Mouse (Mus musculus) megakaryocyte progenitor cell, adult 5-6 weeks (primary cell): ENCODE results near the gene Gm3512. TPM values are rescaled to one million over a fixed set of nuclear protein-coding genes. Genes with fewer than 3 reads are reported as not detected.
"Not testable (repeated sequence)": the region's sequence is repeated elsewhere in the genome, so short reads cannot be mapped to it uniquely, and the experiment has no call there.

Source experiments
- ATAC-seq: replicated peaks from 2 replicates; pipeline ENCODE4 v1.8.0; 2016; ENCODE audit warnings: mild to moderate bottlenecking, moderate TSS enrichment, inconsistent platforms; ENCODE audit not compliant: poor library complexity
- total RNA-seq, 2 experiments: library from RNA; stranded (forward) in 1 of 2; stranded (reverse) in 1 of 2; fragments of 157-497, 149-512 nt in 1 of 2; fragments of 200-1000 nt in 1 of 2; gene quantifications; 2 replicates each; pipeline versions ENCODE4 v1.2.3 to v1.2.4; 2015 to 2017

Gene Gm3512
- total RNA-seq (2015) (0.64 TPM in 1 of 2 replicates, not detected in the other), total RNA-seq (2017) (0.81 and 0.83 TPM in 2 replicates)

DNA sequence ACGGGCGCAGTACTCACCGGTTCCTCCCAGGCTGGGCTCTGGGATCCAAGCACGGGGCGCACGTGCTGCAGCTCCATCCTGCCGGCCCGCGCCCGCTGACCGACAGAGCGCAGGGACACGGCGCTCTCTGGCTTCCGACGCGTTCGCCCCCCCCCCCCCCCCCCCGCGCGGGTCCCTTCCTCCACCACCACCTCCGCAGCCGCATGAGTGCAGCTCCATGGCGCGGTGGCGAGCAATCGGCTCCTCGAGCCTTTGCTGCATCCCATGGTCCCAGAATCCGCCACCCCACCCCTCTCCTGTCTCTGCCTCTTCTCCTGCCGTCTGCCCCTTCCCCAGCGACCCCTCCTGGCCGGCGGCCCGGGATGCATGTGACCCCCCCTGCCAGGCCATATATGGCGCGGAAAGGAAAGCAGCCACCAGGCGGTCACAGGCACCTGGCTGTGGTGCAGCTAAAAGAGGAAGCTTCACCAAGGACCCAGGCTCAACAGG is at the start of gene Gm3512:
Gm3512 (minus strand) TSS at position 51 of the 489 bp plus-strand sequence.
- not testable (repeated sequence) for ATAC-seq

DNA sequence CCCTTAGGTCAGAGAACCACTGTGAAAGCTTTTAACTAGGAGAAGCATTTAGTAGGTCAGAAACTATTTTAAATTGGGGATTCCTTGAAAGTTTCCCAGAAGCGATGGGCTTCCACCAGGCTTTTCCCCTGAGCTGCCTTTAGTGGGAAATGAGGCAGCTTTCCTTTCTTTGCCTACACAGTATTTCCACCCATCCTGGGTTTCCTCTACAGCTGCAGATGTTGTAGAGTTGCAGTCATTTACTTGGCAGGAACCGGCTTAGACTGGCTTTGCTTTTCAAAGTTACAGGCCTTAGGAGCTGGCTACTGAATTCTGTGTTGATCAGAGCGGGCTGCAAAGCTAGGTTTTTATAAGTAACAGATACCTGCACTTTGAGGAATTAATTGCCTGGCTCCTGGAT is 25.7 kb upstream of the Gm3512 start:
- ATAC-seq = not testable (repeated sequence)

DNA sequence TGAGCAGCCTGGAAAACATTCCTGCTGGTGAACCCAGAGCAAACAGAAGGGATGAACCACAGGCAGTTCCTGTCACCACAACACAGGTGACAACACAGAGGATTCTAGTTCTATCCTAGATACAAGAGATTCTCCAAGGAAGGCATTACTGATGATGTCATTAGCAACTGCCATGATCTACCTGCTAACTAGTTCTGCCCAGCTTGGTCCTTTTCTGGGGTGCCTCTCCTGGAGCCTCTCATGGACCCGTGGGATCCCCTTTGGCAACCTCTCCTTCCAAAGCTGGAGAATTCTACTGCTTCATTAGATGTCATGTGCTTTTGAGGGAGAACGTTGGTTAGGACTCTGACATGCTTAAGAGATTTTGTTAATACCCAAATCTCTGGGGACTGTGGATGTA is 20.1 kb upstream of the Gm3512 start, which contains the start of gene Gm16434:
Gm16434 (minus strand) TSS at position 101 of the 400 bp plus-strand sequence.
- not testable (repeated sequence) for ATAC-seq

DNA sequence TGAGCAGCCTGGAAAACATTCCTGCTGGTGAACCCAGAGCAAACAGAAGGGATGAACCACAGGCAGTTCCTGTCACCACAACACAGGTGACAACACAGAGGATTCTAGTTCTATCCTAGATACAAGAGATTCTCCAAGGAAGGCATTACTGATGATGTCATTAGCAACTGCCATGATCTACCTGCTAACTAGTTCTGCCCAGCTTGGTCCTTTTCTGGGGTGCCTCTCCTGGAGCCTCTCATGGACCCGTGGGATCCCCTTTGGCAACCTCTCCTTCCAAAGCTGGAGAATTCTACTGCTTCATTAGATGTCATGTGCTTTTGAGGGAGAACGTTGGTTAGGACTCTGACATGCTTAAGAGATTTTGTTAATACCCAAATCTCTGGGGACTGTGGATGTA is 49.0 kb downstream of the Gm3512 start, which contains the start of gene Gm6676:
Gm6676 (minus strand) TSS at position 101 of the 400 bp plus-strand sequence.
- not testable (repeated sequence) for ATAC-seq

DNA sequence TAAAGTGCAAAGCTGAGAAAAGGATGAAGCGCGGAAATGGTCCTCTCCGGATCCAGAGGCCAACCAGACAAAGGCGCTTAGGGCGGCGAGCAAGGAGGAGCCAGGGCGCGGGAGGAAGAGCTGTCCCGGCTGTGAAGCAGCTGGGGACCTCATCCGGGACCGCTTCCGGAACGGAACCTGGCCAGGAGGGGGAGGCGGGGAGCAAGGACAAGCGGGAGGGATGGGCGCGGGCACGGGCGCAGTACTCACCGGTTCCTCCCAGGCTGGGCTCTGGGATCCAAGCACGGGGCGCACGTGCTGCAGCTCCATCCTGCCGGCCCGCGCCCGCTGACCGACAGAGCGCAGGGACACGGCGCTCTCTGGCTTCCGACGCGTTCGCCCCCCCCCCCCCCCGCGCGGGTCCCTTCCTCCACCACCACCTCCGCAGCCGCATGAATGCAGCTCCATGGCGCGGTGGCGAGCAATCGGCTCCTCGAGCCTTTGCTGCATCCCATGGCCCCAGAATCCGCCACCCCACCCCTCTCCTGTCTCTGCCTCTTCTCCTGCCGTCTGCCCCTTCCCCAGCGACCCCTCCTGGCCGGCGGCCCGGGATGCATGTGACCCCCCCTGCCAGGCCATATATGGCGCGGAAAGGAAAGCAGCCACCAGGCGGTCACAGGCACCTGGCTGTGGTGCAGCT is 69.1 kb downstream of the Gm3512 start:
- ATAC-seq = not testable (repeated sequence)

Other genes with a start within 250 kb of the Gm3512 start
- not detected in 2 replicates for gene Gm6356, start 200.7 kb downstream of the Gm3512 start, total RNA-seq (2015)
- not detected in 2 replicates for gene Gm6356, start 200.7 kb downstream of the Gm3512 start, total RNA-seq (2017)
- gene Gm10406, start 147.1 kb downstream of the Gm3512 start, total RNA-seq (2015) = 0.07 TPM in 1 of 2 replicates, not detected in the other
- gene Gm10406, start 147.1 kb downstream of the Gm3512 start, total RNA-seq (2017) = not detected in 2 replicates
- not detected in 2 replicates for gene Gm3685, start 129.6 kb downstream of the Gm3512 start, total RNA-seq (2015)
- not detected in 2 replicates for gene Gm3685, start 129.6 kb downstream of the Gm3512 start, total RNA-seq (2017)
- 0.42 TPM in 1 of 2 replicates, not detected in the other for gene Gm3696, start 73.9 kb downstream of the Gm3512 start, total RNA-seq (2015)
- gene Gm3696, start 73.9 kb downstream of the Gm3512 start, total RNA-seq (2017) = not detected in 2 replicates
- gene Gm6676, start 49.1 kb downstream of the Gm3512 start, total RNA-seq (2015) = not detected in 2 replicates
- not detected in 2 replicates for gene Gm6676, start 49.1 kb downstream of the Gm3512 start, total RNA-seq (2017)
- gene Gm16434, start 20.0 kb upstream of the Gm3512 start, total RNA-seq (2015) = not detected in 2 replicates
- gene Gm16434, start 20.0 kb upstream of the Gm3512 start, total RNA-seq (2017) = not detected in 2 replicates
- gene Gm3727, start 90.2 kb upstream of the Gm3512 start, total RNA-seq (2015) = not detected in 2 replicates
- gene Gm3727, start 90.2 kb upstream of the Gm3512 start, total RNA-seq (2017) = not detected in 2 replicates
- 0.10 TPM in 1 of 2 replicates, not detected in the other for gene Gm3739, start 140.5 kb upstream of the Gm3512 start, total RNA-seq (2015)
- 0.21 TPM in 1 of 2 replicates, not detected in the other for gene Gm3739, start 140.5 kb upstream of the Gm3512 start, total RNA-seq (2017)
- gene Gm5797, start 157.9 kb upstream of the Gm3512 start, total RNA-seq (2015) = not detected in 2 replicates
- not detected in 2 replicates for gene Gm5797, start 157.9 kb upstream of the Gm3512 start, total RNA-seq (2017)
- not detected in 2 replicates for gene Gm8374, start 190.6 kb upstream of the Gm3512 start, total RNA-seq (2015)
- gene Gm8374, start 190.6 kb upstream of the Gm3512 start, total RNA-seq (2017) = not detected in 2 replicates